Mouse (Mus musculus) embryonic fibroblast, embryonic 13.5 days (primary cell): ENCODE measurements around the gene Snrnp35.

Experiments
- CTCF ChIP-seq: IDR thresholded peaks from 2 replicates; pipeline ENCODE4 v1.5.1; 2011; ENCODE audit warnings: mild to moderate bottlenecking, control low read depth, low read length, moderate library complexity, borderline replicate concordance; ENCODE audit not compliant: insufficient read depth
- POLR2A ChIP-seq: IDR thresholded peaks from 2 replicates; pipeline ENCODE4 v1.6.1; 2011; ENCODE audit warnings: low read depth, mild to moderate bottlenecking, control low read depth, low read length, moderate library complexity

- TF ChIP-seq CTCF = no peak
- no peak for TF ChIP-seq POLR2A
These were observed 26.3 kb downstream of the Snrnp35 start for GRCm38 (mm10) chr5:124509200-124509599.
